Mouse (Mus musculus) embryonic facial prominence, embryonic 12.5 days (tissue): ENCODE data around the gene 4930430F08Rik. TPM values are rescaled to one million over a fixed set of nuclear protein-coding genes. Genes with fewer than 3 reads are reported as not detected.

Experiments
- ATAC-seq: fragments of 200-750 bp; cut with Nextera tagmentation; 2 replicates; pipeline ENCODE4 v1.8.0; 2017; ENCODE audit not compliant: insufficient number of reproducible peaks, insufficient read depth, low FRiP score, low TSS enrichment
- H3K27ac ChIP-seq: fragments of 300-500 bp; sonication (generic); 2 replicates; pipeline ENCODE4 v1.5.1; 2016; ENCODE audit warnings: mild to moderate bottlenecking
- H3K27me3 ChIP-seq: fragments of 300-500 bp; sonication (generic); 2 replicates; pipeline ENCODE4 v1.6.1; 2016; ENCODE audit warnings: mild to moderate bottlenecking, moderate library complexity
- H3K36me3 ChIP-seq: fragments of 300-500 bp; sonication (generic); 2 replicates; pipeline ENCODE4 v1.6.1; 2016; ENCODE audit warnings: mild to moderate bottlenecking
- H3K4me1 ChIP-seq: fragments of 300-500 bp; sonication (generic); 2 replicates; pipeline ENCODE4 v1.6.1; 2016
- H3K4me2 ChIP-seq: fragments of 300-500 bp; sonication (generic); replicated peaks from 2 replicates; pipeline ENCODE4 v1.6.1; 2016; ENCODE audit warnings: mild to moderate bottlenecking, moderate library complexity
- H3K4me3 ChIP-seq: fragments of 300-500 bp; sonication (generic); 2 replicates; pipeline ENCODE4 v1.5.1; 2016; ENCODE audit warnings: mild to moderate bottlenecking
- H3K9ac ChIP-seq: fragments of 300-500 bp; sonication (generic); 2 replicates; pipeline ENCODE4 v1.6.1; 2016; ENCODE audit warnings: mild to moderate bottlenecking, moderate library complexity
- H3K9me3 ChIP-seq: fragments of 300-500 bp; sonication (generic); 2 replicates; pipeline ENCODE4 v1.6.1; 2016; ENCODE audit warnings: mild to moderate bottlenecking, moderate library complexity
- WGBS: fragments of 180-500 bp; shearing (Covaris S2); methylation state at CpG from one replicate; pipeline ENCODE4 v1.1.7; 2016; 5-methylcytosine and 5-hydroxymethylcytosine counted together
- polyA plus RNA-seq: library from polyadenylated mRNA; unstranded; fragments of >200 nt; fragmentation: Nextera tagmentation; extraction: Ambion mirVana; gene quantifications from 2 replicates; pipeline ENCODE4 v1.2.1, GENCODE M21; 2016

The 4930430F08Rik gene
- 7.5 and 9.3 TPM in 2 replicates for polyA plus RNA-seq

GRCm38 (mm10) chr10:100590323-100590722, at the start of gene 4930430F08Rik, which contains the start of gene 1700017N19Rik:
Gene 4930430F08Rik, minus strand, starts transcription at chr10:100590423.
Gene 1700017N19Rik, plus strand, starts transcription at chr10:100590484.
- Histone ChIP-seq H3K36me3 (no peaks in the 10 kb centered on the region), H3K27ac (no peak within 1 kb of the TSS), H3K9me3 (no peaks in the 10 kb centered on the region), H3K9ac (no peak within 1 kb of the TSS), H3K4me1 (peaks cover 6% of the 10 kb centered on the region; the same call in 1 of the 2 replicates), H3K4me2 (peak within 1 kb of the TSS; percentile 63), H3K4me3 (peak within 1 kb of the TSS; percentile 64), H3K27me3 (no peaks in the 10 kb centered on the region)
- no peak for ATAC-seq
- 90% methylated on average over 1 of the region's 1 CpGs for WGBS

DNA sequence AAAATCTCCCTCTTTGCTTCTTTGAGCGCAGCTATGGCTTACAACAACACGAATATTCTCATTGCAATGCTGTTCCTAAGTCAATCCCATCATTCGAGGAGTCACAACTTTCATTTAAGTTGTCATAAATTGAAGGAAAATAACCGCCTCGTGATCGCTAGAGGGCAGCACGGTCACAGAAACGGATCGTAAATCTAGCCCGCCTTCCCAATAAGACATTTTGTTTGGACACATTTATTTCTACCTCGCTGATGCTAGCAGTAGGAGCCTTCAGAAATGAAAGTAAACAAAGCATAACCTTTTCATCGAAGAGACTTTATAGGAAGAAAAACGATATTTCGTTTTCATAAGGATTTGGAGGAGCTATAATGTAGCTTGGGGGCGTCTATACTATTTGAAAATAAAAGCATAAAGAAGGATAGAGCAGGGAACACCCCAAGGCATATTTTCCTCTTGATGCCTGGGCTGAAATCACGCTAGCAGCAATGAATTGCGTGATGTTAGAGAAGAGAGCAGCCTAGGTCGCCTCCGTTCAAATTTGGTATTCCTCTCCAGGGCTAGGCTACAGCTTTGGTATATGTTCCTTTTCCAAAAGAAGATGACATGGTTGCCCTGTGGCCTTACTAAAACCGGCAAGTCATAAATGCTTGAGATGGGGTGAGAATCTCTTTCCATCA, 39.7 kb upstream of the 4930430F08Rik start:
- 27% methylated on average over 20 of the region's 20 CpGs for WGBS
- no peak for ATAC-seq
- H3K36me3 ChIP-seq, result no peaks in the 10 kb centered on the region
- H3K9me3 ChIP-seq, result no peaks in the 10 kb centered on the region
- H3K4me1 ChIP-seq, result no peaks in the 10 kb centered on the region
- H3K4me2 ChIP-seq, result peak overlapping the region; percentile 37
- H3K4me3 ChIP-seq, result 0 out of 2 replicates have a peak overlapping the region, but pooled peaks have one; percentile 9
- no peak overlapping the region for H3K9ac ChIP-seq
- no peaks in the 10 kb centered on the region for H3K27me3 ChIP-seq
- H3K27ac ChIP-seq, result no peak overlapping the region

- Histone ChIP-seq H3K4me3 (no peak overlapping the region), H3K9me3 (no peaks in the 10 kb centered on the region), H3K27ac (no peak overlapping the region), H3K27me3 (no peaks in the 10 kb centered on the region), H3K36me3 (no peaks in the 10 kb centered on the region), H3K4me2 (no peak overlapping the region), H3K9ac (no peak overlapping the region), H3K4me1 (no peaks in the 10 kb centered on the region)
- ATAC-seq, result no peak
- 65% methylated on average over 3 of the region's 3 CpGs for WGBS
Observed at GRCm38 (mm10) chr10:100622494-100622893, 32.3 kb upstream of the 4930430F08Rik start.

GRCm38 (mm10) chr10:100620040-100620439, 29.8 kb upstream of the 4930430F08Rik start:
- no peaks in the 10 kb centered on the region for H3K27me3 ChIP-seq
- 92% methylated on average over 12 of the region's 12 CpGs for WGBS
- H3K4me3 ChIP-seq, result no peak overlapping the region
- no peak overlapping the region for H3K4me2 ChIP-seq
- ATAC-seq, result no peak
- no peak overlapping the region for H3K9ac ChIP-seq
- H3K27ac ChIP-seq, result no peak overlapping the region
- H3K9me3 ChIP-seq, result no peaks in the 10 kb centered on the region
- H3K36me3 ChIP-seq, result no peaks in the 10 kb centered on the region
- H3K4me1 ChIP-seq, result no peaks in the 10 kb centered on the region

- no peak overlapping the region for H3K27ac ChIP-seq
- WGBS, result 86% methylated on average over 7 of the region's 7 CpGs
- ATAC-seq, result no peak
Observed at GRCm38 (mm10) chr10:100619474-100619873, 29.3 kb upstream of the 4930430F08Rik start.

GRCm38 (mm10) chr10:100617233-100617903, 27.1 kb upstream of the 4930430F08Rik start:
- no peaks in the 10 kb centered on the region for H3K27me3 ChIP-seq
- no peak for ATAC-seq
- no peaks in the 10 kb centered on the region for H3K4me1 ChIP-seq
- WGBS, result 62% methylated on average over 6 of the region's 6 CpGs
- H3K27ac ChIP-seq, result 0 out of 2 replicates have a peak overlapping the region, but pooled peaks have one; percentile 17
- H3K4me3 ChIP-seq, result no peak overlapping the region
- H3K9me3 ChIP-seq, result no peaks in the 10 kb centered on the region
- H3K9ac ChIP-seq, result no peak overlapping the region
- H3K36me3 ChIP-seq, result no peaks in the 10 kb centered on the region
- no peak overlapping the region for H3K4me2 ChIP-seq

More at GRCm38 (mm10) chr10:100619474-100619873, 29.3 kb upstream of the 4930430F08Rik start:
- Histone ChIP-seq H3K36me3 (no peaks in the 10 kb centered on the region), H3K4me2 (no peak overlapping the region), H3K9me3 (no peaks in the 10 kb centered on the region), H3K27me3 (no peaks in the 10 kb centered on the region), H3K9ac (no peak overlapping the region), H3K4me1 (no peaks in the 10 kb centered on the region), H3K4me3 (no peak overlapping the region)

DNA sequence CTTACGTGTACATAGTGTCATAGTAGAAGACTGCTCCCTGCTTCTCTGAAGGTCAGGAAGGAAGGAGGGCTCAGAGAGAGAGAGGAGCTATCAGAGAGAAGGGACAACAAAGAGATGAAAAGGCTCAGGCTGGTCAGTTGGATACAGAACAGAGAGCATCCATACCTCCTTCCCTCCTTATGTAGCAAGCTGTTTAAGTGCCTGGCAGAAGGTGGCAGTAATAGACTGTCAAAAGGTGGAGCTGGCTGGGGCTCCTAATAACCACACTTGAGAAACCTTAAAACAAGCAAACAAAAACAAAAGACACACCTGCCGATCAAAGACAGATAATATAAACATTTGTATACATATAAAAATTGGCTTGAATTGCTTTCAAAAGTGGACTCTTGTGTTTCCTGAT, 14.0 kb upstream of the 4930430F08Rik start:
- H3K9ac ChIP-seq, result no peak overlapping the region
- ATAC-seq, result no peak
- H3K4me2 ChIP-seq, result no peak overlapping the region
- 61% methylated on average over 2 of the region's 2 CpGs for WGBS
- no peaks in the 10 kb centered on the region for H3K27me3 ChIP-seq
- no peaks in the 10 kb centered on the region for H3K9me3 ChIP-seq
- H3K36me3 ChIP-seq, result no peaks in the 10 kb centered on the region
- H3K27ac ChIP-seq, result no peak overlapping the region
- no peaks in the 10 kb centered on the region for H3K4me1 ChIP-seq
- H3K4me3 ChIP-seq, result no peak overlapping the region

GRCm38 (mm10) chr10:100603511-100603910, 13.3 kb upstream of the 4930430F08Rik start:
- H3K27ac ChIP-seq, result no peak overlapping the region
- no peaks in the 10 kb centered on the region for H3K27me3 ChIP-seq
- WGBS, result 87% methylated on average over 9 of the region's 9 CpGs
- no peak overlapping the region for H3K9ac ChIP-seq
- no peak overlapping the region for H3K4me2 ChIP-seq
- ATAC-seq, result no peak
- no peak overlapping the region for H3K4me3 ChIP-seq
- no peaks in the 10 kb centered on the region for H3K36me3 ChIP-seq
- no peaks in the 10 kb centered on the region for H3K4me1 ChIP-seq
- H3K9me3 ChIP-seq, result no peaks in the 10 kb centered on the region

DNA sequence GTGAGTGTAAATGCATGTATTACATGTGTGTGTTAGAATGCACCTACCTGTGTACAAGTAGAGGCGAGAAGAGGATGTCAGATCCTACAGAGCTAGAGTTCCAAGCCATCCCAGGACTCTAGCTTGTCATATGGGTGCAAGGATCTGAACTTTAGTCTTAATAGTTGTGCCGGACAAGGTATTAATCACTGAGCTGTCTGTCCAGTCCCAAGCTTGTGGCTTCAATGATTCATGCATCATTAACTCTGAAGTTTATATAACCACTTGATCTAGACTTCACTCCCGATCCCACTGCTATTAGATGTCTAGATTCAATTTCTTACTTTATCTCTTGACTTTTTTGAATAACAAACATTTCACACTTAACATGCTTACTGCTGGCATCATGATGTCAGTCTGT, 8.1 kb upstream of the 4930430F08Rik start:
- Histone ChIP-seq H3K4me1 (no peaks in the 10 kb centered on the region), H3K4me3 (no peak overlapping the region), H3K27me3 (no peaks in the 10 kb centered on the region), H3K36me3 (no peaks in the 10 kb centered on the region), H3K9me3 (no peaks in the 10 kb centered on the region), H3K9ac (no peak overlapping the region), H3K27ac (no peak overlapping the region), H3K4me2 (no peak overlapping the region)
- 80% methylated on average over 3 of the region's 3 CpGs for WGBS
- no peak for ATAC-seq

GRCm38 (mm10) chr10:100588932-100589388, 1.3 kb downstream of the 4930430F08Rik start:
- peak; percentile 96 for ATAC-seq
- H3K27ac ChIP-seq, result peak overlapping the region; percentile 77; the same call in 1 of the 2 replicates
- H3K9ac ChIP-seq, result peak overlapping the region; percentile 66
- no peaks in the 10 kb centered on the region for H3K9me3 ChIP-seq
- peak overlapping the region; percentile 63 for H3K4me2 ChIP-seq
- H3K4me1 ChIP-seq, result peaks cover 6% of the 10 kb centered on the region; the same call in 1 of the 2 replicates
- no peaks in the 10 kb centered on the region for H3K36me3 ChIP-seq
- peak overlapping the region; percentile 64 for H3K4me3 ChIP-seq
- H3K27me3 ChIP-seq, result no peaks in the 10 kb centered on the region
- under 1% methylated on average over 31 of the region's 31 CpGs for WGBS

DNA sequence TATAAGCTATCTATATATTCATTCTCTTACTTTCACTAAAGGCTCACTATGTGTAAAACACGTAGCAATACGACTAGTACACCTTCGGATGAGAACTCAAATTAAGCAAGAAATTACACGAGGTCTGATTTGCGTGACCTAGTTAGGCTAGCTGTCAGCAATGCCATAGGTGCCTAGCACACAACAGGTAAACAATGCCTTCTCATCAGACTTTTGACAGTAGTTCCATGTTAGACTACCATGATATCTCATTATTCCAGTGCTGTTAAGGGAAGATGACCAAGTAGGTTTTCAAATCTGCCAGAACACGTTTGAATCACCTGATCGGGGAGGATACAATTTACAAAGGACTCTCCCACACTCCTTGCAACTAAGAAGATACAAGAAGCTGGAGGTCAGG, 1.7 kb downstream of the 4930430F08Rik start:
- Histone ChIP-seq H3K4me3 (peak overlapping the region; percentile 64), H3K9ac (peak overlapping the region; percentile 66), H3K9me3 (no peaks in the 10 kb centered on the region), H3K4me2 (peak overlapping the region; percentile 63), H3K4me1 (peaks cover 6% of the 10 kb centered on the region; the same call in 1 of the 2 replicates), H3K36me3 (no peaks in the 10 kb centered on the region), H3K27ac (peak overlapping the region; percentile 77; the same call in 1 of the 2 replicates), H3K27me3 (no peaks in the 10 kb centered on the region)
- 43% methylated on average over 7 of the region's 7 CpGs for WGBS
- ATAC-seq, result peak; percentile 6; the same call in 1 of the 2 replicates

DNA sequence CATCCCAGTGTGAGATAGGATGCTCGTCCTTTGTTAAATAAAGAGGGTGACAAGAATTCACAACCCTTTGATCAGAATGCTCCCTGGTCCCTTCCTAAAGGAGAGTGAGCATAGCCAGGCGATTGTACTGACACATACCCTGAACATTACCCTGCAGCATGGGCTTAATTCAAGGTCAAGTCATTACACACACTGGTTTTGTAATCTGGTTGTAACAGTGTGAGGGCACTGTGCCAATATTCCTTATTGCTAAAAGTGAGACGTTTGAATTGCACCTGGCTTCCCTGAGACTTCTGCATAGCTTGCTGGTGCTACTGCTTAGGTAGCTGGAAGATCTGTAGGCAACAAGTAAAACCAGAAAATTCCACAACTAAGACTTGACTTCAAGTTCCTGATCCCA, 6.0 kb downstream of the 4930430F08Rik start:
- 87% methylated on average over 3 of the region's 3 CpGs for WGBS
- no peak for ATAC-seq

More for the DNA sequence above, 6.0 kb downstream of the 4930430F08Rik start:
- H3K36me3 ChIP-seq, result no peaks in the 10 kb centered on the region
- H3K4me3 ChIP-seq, result no peak overlapping the region
- no peak overlapping the region for H3K27ac ChIP-seq
- H3K27me3 ChIP-seq, result no peaks in the 10 kb centered on the region
- H3K4me2 ChIP-seq, result no peak overlapping the region
- no peak overlapping the region for H3K9ac ChIP-seq
- H3K4me1 ChIP-seq, result peaks cover 6% of the 10 kb centered on the region; the same call in 1 of the 2 replicates
- no peaks in the 10 kb centered on the region for H3K9me3 ChIP-seq
